Mouse (Mus musculus) midbrain, embryonic 10.5 days (tissue): Measurements from ENCODE around the gene Cby3. TPM values are rescaled to one million over a fixed set of nuclear protein-coding genes. Genes with fewer than 3 reads are reported as not detected.

Experiments used
- DNase-seq: peaks from one replicate; pipeline ENCODE4 v3.0.0-alpha.2; 2017; ENCODE audit warnings: low spot score
- H3K27ac ChIP-seq: fragments of 300-500 bp; sonication (generic); replicated peaks from 2 replicates; pipeline ENCODE4 v1.5.1; 2016; ENCODE audit warnings: mild to moderate bottlenecking
- H3K27me3 ChIP-seq: fragments of 300-500 bp; sonication (generic); 2 replicates; pipeline ENCODE4 v1.6.1; 2016; ENCODE audit warnings: low read depth, mild to moderate bottlenecking; ENCODE audit not compliant: poor library complexity, severe bottlenecking
- H3K36me3 ChIP-seq: fragments of 300-500 bp; sonication (generic); 2 replicates; pipeline ENCODE4 v1.6.1; 2016; ENCODE audit warnings: mild to moderate bottlenecking, moderate library complexity
- H3K4me1 ChIP-seq: fragments of 300-500 bp; sonication (generic); 2 replicates; pipeline ENCODE4 v1.6.1; 2016
- H3K4me3 ChIP-seq: fragments of 300-500 bp; sonication (generic); 2 replicates; pipeline ENCODE4 v1.5.1; 2016; ENCODE audit warnings: mild to moderate bottlenecking, moderate library complexity
- H3K9me3 ChIP-seq: fragments of 300-500 bp; sonication (generic); replicated peaks from 2 replicates; pipeline ENCODE4 v1.6.1; 2016; ENCODE audit warnings: mild to moderate bottlenecking
- WGBS: fragments of 180-500 bp; shearing (Covaris S2); methylation state at CpG from one replicate; pipeline ENCODE4 v1.1.7; 2016; 5-methylcytosine and 5-hydroxymethylcytosine counted together
- microRNA counts: library from miRNA; unstranded; fragments of <30 nt; microRNA quantifications from one replicate; lab custom pipeline; 2017
- microRNA-seq: library from miRNA; unstranded; fragments of <30 nt; microRNA quantifications from one replicate; pipeline ENCODE4, GENCODE M21; 2017
- polyA plus RNA-seq: library from polyadenylated mRNA; unstranded; fragments of >200 nt; fragmentation: Nextera tagmentation; extraction: Ambion mirVana; gene quantifications from 2 replicates; pipeline ENCODE4 v1.2.1, GENCODE M21; 2016

Cby3 gene
- polyA plus RNA-seq, 1 experiment from 2014 or later: 0.35 TPM

DNA sequence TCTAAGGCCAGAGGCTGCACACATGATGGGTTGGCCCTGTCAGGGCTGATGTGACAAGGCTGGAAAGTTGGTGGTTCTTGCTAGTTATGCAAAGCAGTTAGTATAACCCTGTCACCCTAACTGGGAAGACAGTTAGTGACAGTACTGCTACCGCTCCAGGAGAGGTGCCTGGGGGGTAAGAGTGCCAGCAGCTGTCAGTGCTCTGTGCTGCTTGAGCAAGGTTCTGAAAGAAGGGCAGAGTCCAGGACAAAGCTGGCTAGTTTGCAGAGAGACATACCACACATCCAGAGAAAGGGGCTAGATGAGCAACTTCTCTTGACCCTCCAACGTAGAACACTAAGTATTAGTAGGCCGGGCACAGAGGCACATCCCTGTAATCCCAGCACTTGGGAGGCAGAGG, 48.2 kb downstream of the Cby3 start:
- peaks cover 94% of the 10 kb centered on the region for H3K36me3 ChIP-seq
- WGBS: 91% methylated on average over 3 of the region's 3 CpGs
- H3K27ac ChIP-seq: no peak overlapping the region
- no peak overlapping the region for H3K4me3 ChIP-seq
- no peaks in the 10 kb centered on the region for H3K9me3 ChIP-seq
- 0 out of 2 replicates have a peak, but pooled peaks cover under 1% of the 10 kb centered on the region for H3K4me1 ChIP-seq
- no peaks in the 10 kb centered on the region for H3K27me3 ChIP-seq
- DNase-seq: no peak

GRCm38 (mm10) chr11:50403367-50404014, 49.2 kb downstream of the Cby3 start:
- Histone ChIP-seq H3K27ac (no peak overlapping the region), H3K36me3 (peaks cover 87% of the 10 kb centered on the region), H3K4me3 (no peak overlapping the region), H3K4me1 (no peaks in the 10 kb centered on the region), H3K9me3 (no peaks in the 10 kb centered on the region), H3K27me3 (no peaks in the 10 kb centered on the region)
- DNase-seq: no peak
- WGBS: 87% methylated on average over 10 of the region's 10 CpGs

DNA sequence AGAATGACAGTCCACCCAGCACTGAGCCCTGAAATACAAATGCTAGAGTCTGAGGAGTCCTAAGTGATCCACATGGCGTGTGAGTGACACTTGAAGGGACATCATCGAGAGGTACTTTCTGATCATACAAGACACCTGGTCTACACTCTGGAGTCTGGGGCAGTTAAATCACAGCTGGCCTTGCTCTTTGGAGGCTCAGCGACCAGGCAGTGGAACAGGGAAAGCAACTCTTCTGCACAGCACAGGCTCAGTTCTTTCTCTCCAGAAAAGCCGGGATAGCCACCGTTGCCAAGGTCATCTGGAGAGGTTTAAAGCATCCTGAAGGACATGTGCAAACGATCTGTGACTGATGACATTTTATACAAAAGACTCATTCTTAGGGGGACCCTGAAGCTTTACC, 53.0 kb downstream of the Cby3 start:
- DNase-seq: no peak
- Histone ChIP-seq H3K27me3 (no peaks in the 10 kb centered on the region), H3K9me3 (no peaks in the 10 kb centered on the region), H3K4me3 (no peak overlapping the region), H3K27ac (no peak overlapping the region), H3K36me3 (peaks cover 75% of the 10 kb centered on the region), H3K4me1 (no peaks in the 10 kb centered on the region)
- WGBS: 82% methylated on average over 6 of the region's 6 CpGs

MicroRNAs encoded within 50 kb of the gene (microRNA counts, 519-probe panel; counts per million panel counts)
- microRNA mmu-miR-804 (lab: Ali Mortazavi, UCI): 5,871 counts per million, percentile 45 among the panel's probes with 10 or more counts

Small RNA genes within 50 kb of the gene (microRNA-seq; reads per million reads assigned to microRNA genes)
- not detected for gene Mir804

Other genes starting within 250 kb of the Cby3 start
- gene Tbc1d9b, start 223.1 kb upstream of the Cby3 start, polyA plus RNA-seq: 33.6 and 39.8 TPM in 2 replicates
- gene Mrnip, start 180.0 kb upstream of the Cby3 start, polyA plus RNA-seq: 23.4 and 23.8 TPM in 2 replicates
- gene Sqstm1, start 143.6 kb upstream of the Cby3 start, polyA plus RNA-seq: 136 and 165 TPM in 2 replicates
- gene Mgat4b, start 143.6 kb upstream of the Cby3 start, polyA plus RNA-seq: 12.1 and 18.1 TPM in 2 replicates
- gene Ltc4s, start 115.8 kb upstream of the Cby3 start, polyA plus RNA-seq: 0.75 and 1.2 TPM in 2 replicates
- gene Maml1, start 62.2 kb upstream of the Cby3 start, polyA plus RNA-seq: 5.4 and 5.6 TPM in 2 replicates
- 324 and 343 TPM in 2 replicates for gene Canx, start 28.8 kb upstream of the Cby3 start, polyA plus RNA-seq
- gene Hnrnph1, start 22.5 kb downstream of the Cby3 start, polyA plus RNA-seq: 612 and 627 TPM in 2 replicates
- 21.1 and 22.3 TPM in 2 replicates for gene Rufy1, start 76.7 kb downstream of the Cby3 start, polyA plus RNA-seq
- 0.41 and 1.0 TPM in 2 replicates for gene Adamts2, start 247.6 kb downstream of the Cby3 start, polyA plus RNA-seq